Mouse (Mus musculus) small intestine, adult 2 months (tissue): ENCODE results near the gene Asic2. TPM values are rescaled to one million over a fixed set of nuclear protein-coding genes. Genes with fewer than 3 reads are reported as not detected.

Source experiments
- H3K27ac ChIP-seq: fragments of 200-500 bp; 2 replicates; pipeline ENCODE4 v1.5.1; 2012; ENCODE audit warnings: low read depth, low read length, control low read depth, inconsistent platforms; ENCODE audit not compliant: insufficient read depth
- H3K27me3 ChIP-seq: fragments of 200-500 bp; 2 replicates; pipeline ENCODE4 v1.6.1; 2012; ENCODE audit warnings: mild to moderate bottlenecking, moderate library complexity, low read length, inconsistent platforms; ENCODE audit not compliant: control insufficient read depth, insufficient read depth
- H3K36me3 ChIP-seq: fragments of 200-500 bp; 2 replicates; pipeline ENCODE4 v1.6.1; 2012; ENCODE audit warnings: mild to moderate bottlenecking, low read length, control low read depth, inconsistent platforms; ENCODE audit not compliant: control insufficient read depth, insufficient read depth
- H3K4me1 ChIP-seq: fragments of 200-500 bp; 2 replicates; pipeline ENCODE4 v1.6.1; 2012; ENCODE audit warnings: low read length, inconsistent platforms, mixed read lengths; ENCODE audit not compliant: control insufficient read depth, insufficient read depth, insufficient read length
- H3K4me3 ChIP-seq: fragments of 200-500 bp; 2 replicates; pipeline ENCODE4 v1.5.1; 2012; ENCODE audit warnings: low read depth, mild to moderate bottlenecking, control low read depth, inconsistent platforms, low read length, moderate library complexity
- CTCF ChIP-seq: fragments of 200-500 bp; IDR thresholded peaks from 2 replicates; pipeline ENCODE4 v1.5.1; 2012; ENCODE audit warnings: low read depth, mild to moderate bottlenecking, control low read depth, inconsistent platforms, low read length, moderate library complexity, mixed read lengths; ENCODE audit not compliant: insufficient replicate concordance, insufficient read length; ENCODE audit errors: extremely low read depth
- POLR2A ChIP-seq: fragments of 200-500 bp; IDR thresholded peaks from 2 replicates; pipeline ENCODE4 v1.6.1; 2012; ENCODE audit warnings: low read depth, mild to moderate bottlenecking, control low read depth, inconsistent platforms, low read length, moderate library complexity
- WGBS: fragments of 180-500 bp; shearing (Covaris S2); methylation state at CpG from one replicate; pipeline ENCODE4 v1.1.7; 2018; 5-methylcytosine and 5-hydroxymethylcytosine counted together
- polyA plus RNA-seq: library from polyadenylated mRNA; depleted of rRNA; stranded (reverse); fragments of >200 nt; gene quantifications from 2 replicates; pipeline ENCODE4 v1.2.3, GENCODE M21; 2012

Asic2 gene
- polyA plus RNA-seq, 1 experiment = 1.4 TPM

- 54% methylated on average over 5 of the region's 5 CpGs for WGBS
- Histone ChIP-seq H3K27me3 (no peaks in the 10 kb centered on the region), H3K4me1 (no peaks in the 10 kb centered on the region), H3K27ac (no peak overlapping the region), H3K36me3 (no peaks in the 10 kb centered on the region), H3K4me3 (no peak overlapping the region)
- TF ChIP-seq POLR2A = no peak
- TF ChIP-seq CTCF = no peak
Measured at GRCm38 (mm10) chr11:81816531-81816930, 151.7 kb downstream of the Asic2 start.

DNA sequence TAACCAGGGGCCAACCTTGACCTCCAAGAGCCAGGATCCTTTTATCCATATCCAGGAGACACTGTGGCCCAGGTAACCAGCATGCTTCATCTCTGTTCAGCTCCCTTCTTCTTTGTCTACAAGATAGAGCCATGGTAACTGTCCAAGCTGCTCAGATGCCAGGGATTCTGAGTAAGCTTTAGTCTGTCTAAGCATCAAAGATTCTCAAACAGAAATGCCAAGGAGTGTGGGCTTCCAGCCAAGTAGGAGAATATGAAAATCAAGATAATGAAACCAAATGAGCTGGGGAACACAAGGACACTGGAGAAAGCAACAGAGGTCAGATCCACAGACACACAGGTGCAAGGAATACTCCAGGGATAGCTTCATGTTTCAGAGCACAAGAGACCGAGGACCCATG lies 153.4 kb downstream of the Asic2 start:
- 67% methylated on average over 1 of the region's 1 CpGs for WGBS
- Histone ChIP-seq H3K27ac (no peak overlapping the region), H3K4me3 (no peak overlapping the region), H3K36me3 (no peaks in the 10 kb centered on the region), H3K27me3 (no peaks in the 10 kb centered on the region), H3K4me1 (no peaks in the 10 kb centered on the region)
- TF ChIP-seq POLR2A (no peak), CTCF (no peak)

DNA sequence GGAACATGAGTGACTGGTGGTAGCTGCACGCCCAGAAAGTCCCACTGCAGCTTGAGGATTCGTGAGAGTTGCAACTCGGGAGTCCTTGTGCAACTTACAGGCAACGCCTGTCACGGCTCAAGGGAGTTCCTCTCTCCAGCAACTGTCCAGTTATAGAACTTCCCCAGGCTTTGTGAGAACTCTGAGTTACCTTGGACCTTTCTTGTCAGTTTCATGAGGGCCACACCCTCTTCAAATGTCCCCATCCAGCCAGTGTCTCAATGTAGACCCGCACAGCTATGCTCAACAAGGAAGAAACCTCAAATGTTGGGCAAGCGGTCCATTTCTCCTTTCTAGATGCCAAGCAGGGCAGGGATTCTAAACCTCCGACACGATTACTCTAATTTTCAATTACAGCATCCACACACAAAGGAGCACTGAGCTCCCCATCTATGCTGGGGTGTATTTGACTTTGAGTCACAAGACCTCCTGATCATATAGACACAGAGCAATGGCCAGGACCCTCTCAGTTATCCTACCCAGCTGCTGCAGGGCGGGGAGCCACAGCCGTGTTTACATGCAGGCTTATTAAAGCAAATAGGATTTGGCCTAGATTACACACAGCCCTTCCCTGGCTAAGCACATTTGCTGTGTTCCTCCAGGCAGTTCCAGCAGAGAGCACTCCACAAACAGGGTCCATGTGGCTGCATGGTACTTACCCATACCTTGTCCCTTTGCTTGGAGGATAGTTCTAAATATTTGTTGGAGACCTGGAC lies 161.2 kb downstream of the Asic2 start:
- Histone ChIP-seq H3K4me1 (no peaks in the 10 kb centered on the region), H3K36me3 (no peaks in the 10 kb centered on the region), H3K27ac (no peak overlapping the region), H3K27me3 (no peaks in the 10 kb centered on the region), H3K4me3 (no peak overlapping the region)
- TF ChIP-seq CTCF (no peak), POLR2A (no peak)
- WGBS = 50% methylated on average over 11 of the region's 11 CpGs

DNA sequence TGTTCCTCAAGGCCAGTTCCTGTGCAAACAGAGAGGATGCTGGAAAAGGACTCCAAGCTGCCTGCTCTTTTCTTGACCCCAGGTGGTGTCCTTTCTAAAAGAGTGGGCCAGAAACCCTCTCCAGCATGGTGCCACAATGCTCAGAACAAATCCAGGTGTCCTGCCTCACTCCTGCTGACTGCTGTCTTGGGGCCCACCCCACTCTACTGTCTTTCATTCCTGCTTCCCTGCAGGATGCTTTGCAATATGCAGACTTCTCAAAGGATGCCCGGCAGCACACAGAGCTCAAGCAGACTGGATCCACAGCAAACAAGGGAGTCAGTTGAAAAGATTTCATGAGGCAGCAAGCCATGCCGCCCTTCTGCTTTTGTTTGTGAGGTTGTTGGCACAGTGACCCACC lies 164.7 kb downstream of the Asic2 start:
- WGBS = 43% methylated on average over 2 of the region's 2 CpGs
- no peak overlapping the region for H3K4me3 ChIP-seq
- H3K27me3 ChIP-seq = no peaks in the 10 kb centered on the region
- TF ChIP-seq CTCF (no peak), POLR2A (no peak)
- no peaks in the 10 kb centered on the region for H3K36me3 ChIP-seq
- no peaks in the 10 kb centered on the region for H3K4me1 ChIP-seq
- no peak overlapping the region for H3K27ac ChIP-seq

DNA sequence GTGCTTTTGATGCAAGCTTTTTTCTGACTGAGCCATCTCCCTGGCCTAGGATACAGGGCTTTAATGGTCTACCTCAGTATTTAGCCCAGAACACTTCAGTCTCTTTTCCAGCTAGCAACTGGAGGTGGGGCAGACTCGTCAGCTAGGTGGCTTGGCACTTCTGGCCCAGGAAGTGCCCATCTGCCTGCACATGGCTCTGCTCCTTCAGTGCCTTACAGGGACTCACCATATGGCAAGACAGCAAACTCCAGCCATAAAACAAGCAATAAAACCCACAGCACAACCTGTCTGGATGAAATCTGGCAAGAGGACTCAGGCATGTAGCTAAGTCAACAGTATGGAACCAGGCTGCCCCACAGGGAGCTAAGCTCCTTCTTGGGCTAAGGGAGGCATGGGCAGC lies 165.6 kb downstream of the Asic2 start:
- no peak for TF ChIP-seq POLR2A
- Histone ChIP-seq H3K27ac (no peak overlapping the region), H3K27me3 (no peaks in the 10 kb centered on the region), H3K4me1 (no peaks in the 10 kb centered on the region), H3K36me3 (no peaks in the 10 kb centered on the region), H3K4me3 (no peak overlapping the region)
- WGBS = 39% methylated on average over 1 of the region's 1 CpGs

DNA sequence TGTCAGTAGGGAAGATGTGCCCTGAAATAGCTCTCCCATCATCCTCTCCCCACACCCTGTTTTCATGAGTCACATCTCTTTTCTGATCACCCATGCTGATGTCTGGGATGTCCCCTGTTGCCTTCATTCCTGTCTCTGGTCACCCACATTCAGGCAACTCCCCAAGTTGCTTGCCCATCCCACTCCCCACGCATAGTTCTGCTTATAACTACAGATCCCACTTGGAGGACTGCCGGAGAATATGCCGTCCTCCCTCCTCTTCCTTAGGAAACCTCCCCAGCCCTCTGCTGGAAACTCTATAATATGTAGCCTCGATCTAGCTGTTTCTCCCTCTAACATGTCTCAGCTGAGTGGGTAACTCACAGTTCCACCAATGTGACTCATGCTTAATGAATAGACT lies 167.4 kb downstream of the Asic2 start:
- Histone ChIP-seq H3K4me3 (no peak overlapping the region), H3K27ac (no peak overlapping the region), H3K27me3 (no peaks in the 10 kb centered on the region), H3K4me1 (no peaks in the 10 kb centered on the region), H3K36me3 (no peaks in the 10 kb centered on the region)
- TF ChIP-seq POLR2A (no peak), CTCF (no peak)
- 72% methylated on average over 4 of the region's 4 CpGs for WGBS

GRCm38 (mm10) chr11:81793588-81793987 lies 174.7 kb downstream of the Asic2 start:
- Histone ChIP-seq H3K27ac (no peak overlapping the region), H3K36me3 (no peaks in the 10 kb centered on the region), H3K4me3 (no peak overlapping the region), H3K27me3 (no peaks in the 10 kb centered on the region), H3K4me1 (no peaks in the 10 kb centered on the region)
- TF ChIP-seq POLR2A (no peak), CTCF (no peak)
- 77% methylated on average over 2 of the region's 2 CpGs for WGBS
